Mouse (Mus musculus): ENCODE results near the gene Gm15056. TPM values are rescaled to one million over a fixed set of nuclear protein-coding genes. Genes with fewer than 3 reads are reported as not detected.

Gm15056 gene
- polyA plus RNA-seq (2021): not detected

GRCm38 (mm10) chr8:20902527-20902926 lies at the start of gene Gm15056:
TSS of gene Gm15056 (minus strand) at chr8:20902627.
- in situ Hi-C loops (cut with MboI; ENCODE audit: low pct_unique_long_range_greater_than_20kb): no loop called here
- TF ChIP-seq CTCF (IDR thresholded peaks at IDR 0.05): no peak

GRCm38 (mm10) chr8:20944610-20945009 lies 42.2 kb upstream of the Gm15056 start, which contains the start of gene AY761185:
TSS of gene AY761185 (minus strand) at chr8:20944710.
- no peak for TF ChIP-seq CTCF (IDR thresholded peaks at IDR 0.05)
- in situ Hi-C loops (cut with MboI; ENCODE audit: low pct_unique_long_range_greater_than_20kb): no loop called here
- ATAC-seq (no peak), DNase-seq (ENCODE audit: low read depth, low spot score) (no peak)
- CTCF ChIA-PET: no interaction called here
- no peaks in the 10 kb centered on the region for H3K27me3 ChIP-seq
- POLR2A ChIA-PET: no interaction called here

More at GRCm38 (mm10) chr8:20902527-20902926, at the start of gene Gm15056:
- POLR2A ChIA-PET: no interaction called here
- no peaks in the 10 kb centered on the region for H3K27me3 ChIP-seq
- DNase-seq (ENCODE audit: low read depth, low spot score): no peak
- ATAC-seq: no peak
- CTCF ChIA-PET: no interaction called here

GRCm38 (mm10) chr8:20921971-20922370 lies 19.5 kb upstream of the Gm15056 start, which contains the start of gene Gm6040:
TSS of gene Gm6040 (minus strand) at chr8:20922071.
- TF ChIP-seq CTCF (IDR thresholded peaks at IDR 0.05): no peak
- ChIA-PET POLR2A (no interaction called here), CTCF (no interaction called here)
- ATAC-seq (no peak), DNase-seq (ENCODE audit: low read depth, low spot score) (no peak)
- no peaks in the 10 kb centered on the region for H3K27me3 ChIP-seq
- in situ Hi-C loops (cut with MboI; ENCODE audit: low pct_unique_long_range_greater_than_20kb): no loop called here

- no peak for TF ChIP-seq CTCF (IDR thresholded peaks at IDR 0.05)
- no peaks in the 10 kb centered on the region for H3K27me3 ChIP-seq
- DNase-seq (ENCODE audit: low read depth, low spot score) (no peak), ATAC-seq (no peak)
- ChIA-PET CTCF (no interaction called here), POLR2A (no interaction called here)
- in situ Hi-C loops (cut with MboI; ENCODE audit: low pct_unique_long_range_greater_than_20kb): no loop called here
These were observed 9.9 kb upstream of the Gm15056 start for GRCm38 (mm10) chr8:20912288-20912687.

GRCm38 (mm10) chr8:20908256-20908655 lies 5.8 kb upstream of the Gm15056 start:
- H3K27me3 ChIP-seq: no peaks in the 10 kb centered on the region
- POLR2A ChIA-PET: no interaction called here
- CTCF ChIA-PET: interaction anchor here (1.7 kb wide), 1 partner anchor 21 kb away, joined by 3 read pairs; no protein-coding TSS in a partner anchor
- in situ Hi-C loops (cut with MboI; ENCODE audit: low pct_unique_long_range_greater_than_20kb): no loop called here
- no peak for DNase-seq (ENCODE audit: low read depth, low spot score)
- TF ChIP-seq CTCF (IDR thresholded peaks at IDR 0.05): no peak
- ATAC-seq: no peak

- no peak for TF ChIP-seq CTCF (IDR thresholded peaks at IDR 0.05)
- ATAC-seq (no peak), DNase-seq (ENCODE audit: low read depth, low spot score) (no peak)
- in situ Hi-C loops (cut with MboI; ENCODE audit: low pct_unique_long_range_greater_than_20kb): no loop called here
- CTCF ChIA-PET: interaction anchor here (1.7 kb wide), 1 partner anchor 22 kb away, joined by 3 read pairs; no protein-coding TSS in a partner anchor
- POLR2A ChIA-PET: no interaction called here
- no peaks in the 10 kb centered on the region for H3K27me3 ChIP-seq
These were observed 4.7 kb upstream of the Gm15056 start for GRCm38 (mm10) chr8:20907119-20907518.

GRCm38 (mm10) chr8:20892369-20892768 lies 10.1 kb downstream of the Gm15056 start, which contains the start of gene Defb33:
TSS of gene Defb33 (plus strand) at chr8:20892669.
- no peak for ATAC-seq
- DNase-seq (ENCODE audit: low read depth, low spot score): no peak
- TF ChIP-seq CTCF (IDR thresholded peaks at IDR 0.05): no peak
- no peaks in the 10 kb centered on the region for H3K27me3 ChIP-seq
- POLR2A ChIA-PET: no interaction called here
- CTCF ChIA-PET: no interaction called here
- in situ Hi-C loops (cut with MboI; ENCODE audit: low pct_unique_long_range_greater_than_20kb): no loop called here

GRCm38 (mm10) chr8:20874608-20875007 lies 27.8 kb downstream of the Gm15056 start:
- CTCF ChIA-PET: no interaction called here
- H3K27me3 ChIP-seq: no peaks in the 10 kb centered on the region
- ATAC-seq (no peak), DNase-seq (ENCODE audit: low read depth, low spot score) (no peak)
- POLR2A ChIA-PET: no interaction called here
- in situ Hi-C loops (cut with MboI; ENCODE audit: low pct_unique_long_range_greater_than_20kb): no loop called here
- no peak for TF ChIP-seq CTCF (IDR thresholded peaks at IDR 0.05)

Other genes with a start within 250 kb of the Gm15056 start
- not detected for gene Defb33, start 10.0 kb downstream of the Gm15056 start, polyA plus RNA-seq (2021)
- gene Gm6040, start 19.4 kb upstream of the Gm15056 start, polyA plus RNA-seq (2021): not detected
- gene AY761185, start 42.1 kb upstream of the Gm15056 start, polyA plus RNA-seq (2021): not detected
- not detected for gene Defa21, start 122.9 kb upstream of the Gm15056 start, polyA plus RNA-seq (2021)
- gene Defa23, start 152.4 kb upstream of the Gm15056 start, polyA plus RNA-seq (2021): not detected
- not detected for gene Defa35, start 162.4 kb upstream of the Gm15056 start, polyA plus RNA-seq (2021)
- not detected for gene Defa25, start 181.8 kb upstream of the Gm15056 start, polyA plus RNA-seq (2021)
- not detected for gene Gm14851, start 193.4 kb upstream of the Gm15056 start, polyA plus RNA-seq (2021)
- gene Defa30, start 232.0 kb upstream of the Gm15056 start, polyA plus RNA-seq (2021): 0.27 TPM

Measured in Patski (cell line).